Mouse (Mus musculus): Measurements from ENCODE around the gene Ngrn. TPM values are rescaled to one million over a fixed set of nuclear protein-coding genes. Genes with fewer than 3 reads are reported as not detected.
A peak's percentile ranks its signal among the peaks of the same experiment; 100 is the strongest.

Gene Ngrn
- polyA plus RNA-seq, 1 experiment from 2014 or later: 51.1 TPM

- DNase-seq (ENCODE audit: low spot score) (peak; percentile 97), ATAC-seq (replicated peaks; ENCODE audit: low FRiP score, low TSS enrichment, low read depth) (peak; percentile 85)
- Histone ChIP-seq H3K4me2 (ENCODE audit: low read length) (peak within 1 kb of the TSS; percentile 93), H3K27me3 (replicated peaks; ENCODE audit: control insufficient read depth, insufficient read depth, low read length) (no peaks in the 10 kb centered on the region), H3K9ac (ENCODE audit: low read length) (peak within 1 kb of the TSS; percentile 78), H3K27ac (ENCODE audit: low read depth) (no peak within 1 kb of the TSS), H3K4me1 (replicated peaks; ENCODE audit: control insufficient read depth, insufficient read depth, low read length) (peaks cover 4% of the 10 kb centered on the region), H3K9me3 (ENCODE audit: control insufficient read depth, low read length) (peaks cover under 1% of the 10 kb centered on the region; the same call in 1 of the 2 replicates), H3K4me3 (ENCODE audit: low read depth, low read length) (peak within 1 kb of the TSS; percentile 87), H3K36me3 (ENCODE audit: control insufficient read depth, insufficient read depth, low read length) (peaks cover 49% of the 10 kb centered on the region)
- 3% methylated on average over 21 of the region's 21 CpGs for WGBS
These were observed 8.1 kb downstream of the Ngrn start, which contains the start of gene Vps33b for GRCm38 (mm10) chr7:80268897-80269750. TSS of gene Vps33b (plus strand) at chr7:80269649.

- no peak overlapping the region for H3K27ac ChIP-seq (ENCODE audit: low read depth)
- H3K4me3 ChIP-seq (ENCODE audit: low read depth, low read length): peak overlapping the region; percentile 87
- peak overlapping the region; percentile 93 for H3K4me2 ChIP-seq (ENCODE audit: low read length)
- peaks cover 4% of the 10 kb centered on the region for H3K4me1 ChIP-seq (replicated peaks; ENCODE audit: control insufficient read depth, insufficient read depth, low read length)
- WGBS: 1% methylated on average over 23 of the region's 23 CpGs
- peaks cover 8% of the 10 kb centered on the region for H3K9me3 ChIP-seq (ENCODE audit: control insufficient read depth, low read length)
- ATAC-seq (replicated peaks; ENCODE audit: low FRiP score, low TSS enrichment, low read depth) (peak; percentile 45; the same call in 1 of the 2 replicates), DNase-seq (ENCODE audit: low spot score) (no peak)
- H3K36me3 ChIP-seq (ENCODE audit: control insufficient read depth, insufficient read depth, low read length): peaks cover 49% of the 10 kb centered on the region
- H3K27me3 ChIP-seq (replicated peaks; ENCODE audit: control insufficient read depth, insufficient read depth, low read length): no peaks in the 10 kb centered on the region
- peak overlapping the region; percentile 78 for H3K9ac ChIP-seq (ENCODE audit: low read length)
These were observed 8.8 kb downstream of the Ngrn start for GRCm38 (mm10) chr7:80269751-80270255.

GRCm38 (mm10) chr7:80273456-80273855 is 12.4 kb downstream of the Ngrn start:
- Histone ChIP-seq H3K9ac (ENCODE audit: low read length) (no peak overlapping the region), H3K4me1 (replicated peaks; ENCODE audit: control insufficient read depth, insufficient read depth, low read length) (peaks cover 4% of the 10 kb centered on the region), H3K27me3 (replicated peaks; ENCODE audit: control insufficient read depth, insufficient read depth, low read length) (no peaks in the 10 kb centered on the region), H3K36me3 (ENCODE audit: control insufficient read depth, insufficient read depth, low read length) (peaks cover 51% of the 10 kb centered on the region), H3K9me3 (ENCODE audit: control insufficient read depth, low read length) (peaks cover 12% of the 10 kb centered on the region), H3K4me3 (ENCODE audit: low read depth, low read length) (no peak overlapping the region), H3K27ac (ENCODE audit: low read depth) (no peak overlapping the region), H3K4me2 (ENCODE audit: low read length) (no peak overlapping the region)
- 89% methylated on average over 2 of the region's 2 CpGs for WGBS
- DNase-seq (ENCODE audit: low spot score) (no peak), ATAC-seq (replicated peaks; ENCODE audit: low FRiP score, low TSS enrichment, low read depth) (no peak)

GRCm38 (mm10) chr7:80276374-80276773 is 15.4 kb downstream of the Ngrn start:
- H3K9ac ChIP-seq (ENCODE audit: low read length): no peak overlapping the region
- ATAC-seq (replicated peaks; ENCODE audit: low FRiP score, low TSS enrichment, low read depth) (no peak), DNase-seq (ENCODE audit: low spot score) (no peak)
- no peak overlapping the region for H3K27ac ChIP-seq (ENCODE audit: low read depth)
- H3K9me3 ChIP-seq (ENCODE audit: control insufficient read depth, low read length): peaks cover 12% of the 10 kb centered on the region
- H3K4me2 ChIP-seq (ENCODE audit: low read length): no peak overlapping the region
- no peak overlapping the region for H3K4me3 ChIP-seq (ENCODE audit: low read depth, low read length)
- WGBS: 95% methylated on average over 4 of the region's 4 CpGs
- H3K36me3 ChIP-seq (ENCODE audit: control insufficient read depth, insufficient read depth, low read length): peaks cover 72% of the 10 kb centered on the region
- no peaks in the 10 kb centered on the region for H3K4me1 ChIP-seq (replicated peaks; ENCODE audit: control insufficient read depth, insufficient read depth, low read length)
- H3K27me3 ChIP-seq (replicated peaks; ENCODE audit: control insufficient read depth, insufficient read depth, low read length): no peaks in the 10 kb centered on the region

GRCm38 (mm10) chr7:80280032-80280431 is 19.0 kb downstream of the Ngrn start:
- 87% methylated on average over 10 of the region's 10 CpGs for WGBS
- Histone ChIP-seq H3K9ac (ENCODE audit: low read length) (no peak overlapping the region), H3K36me3 (ENCODE audit: control insufficient read depth, insufficient read depth, low read length) (peaks cover 69% of the 10 kb centered on the region), H3K27me3 (replicated peaks; ENCODE audit: control insufficient read depth, insufficient read depth, low read length) (no peaks in the 10 kb centered on the region), H3K9me3 (ENCODE audit: control insufficient read depth, low read length) (peaks cover 3% of the 10 kb centered on the region), H3K4me1 (replicated peaks; ENCODE audit: control insufficient read depth, insufficient read depth, low read length) (no peaks in the 10 kb centered on the region), H3K27ac (ENCODE audit: low read depth) (no peak overlapping the region), H3K4me3 (ENCODE audit: low read depth, low read length) (no peak overlapping the region), H3K4me2 (ENCODE audit: low read length) (no peak overlapping the region)
- DNase-seq (ENCODE audit: low spot score) (no peak), ATAC-seq (replicated peaks; ENCODE audit: low FRiP score, low TSS enrichment, low read depth) (no peak)

GRCm38 (mm10) chr7:80280998-80281397 is 20.0 kb downstream of the Ngrn start:
- H3K4me2 ChIP-seq (ENCODE audit: low read length): no peak overlapping the region
- 93% methylated on average over 2 of the region's 2 CpGs for WGBS

GRCm38 (mm10) chr7:80281646-80282045 is 20.6 kb downstream of the Ngrn start:
- Histone ChIP-seq H3K4me3 (ENCODE audit: low read depth, low read length) (no peak overlapping the region), H3K27ac (ENCODE audit: low read depth) (no peak overlapping the region), H3K9me3 (ENCODE audit: control insufficient read depth, low read length) (no peaks in the 10 kb centered on the region), H3K27me3 (replicated peaks; ENCODE audit: control insufficient read depth, insufficient read depth, low read length) (no peaks in the 10 kb centered on the region), H3K4me2 (ENCODE audit: low read length) (no peak overlapping the region), H3K4me1 (replicated peaks; ENCODE audit: control insufficient read depth, insufficient read depth, low read length) (no peaks in the 10 kb centered on the region), H3K36me3 (ENCODE audit: control insufficient read depth, insufficient read depth, low read length) (peaks cover 71% of the 10 kb centered on the region), H3K9ac (ENCODE audit: low read length) (no peak overlapping the region)
- no peak for ATAC-seq (replicated peaks; ENCODE audit: low FRiP score, low TSS enrichment, low read depth)
- 90% methylated on average over 3 of the region's 3 CpGs for WGBS
- no peak for DNase-seq (ENCODE audit: low spot score)

More at GRCm38 (mm10) chr7:80280998-80281397, 20.0 kb downstream of the Ngrn start:
- Histone ChIP-seq H3K4me3 (ENCODE audit: low read depth, low read length) (no peak overlapping the region), H3K27ac (ENCODE audit: low read depth) (no peak overlapping the region), H3K4me1 (replicated peaks; ENCODE audit: control insufficient read depth, insufficient read depth, low read length) (no peaks in the 10 kb centered on the region), H3K9ac (ENCODE audit: low read length) (no peak overlapping the region), H3K9me3 (ENCODE audit: control insufficient read depth, low read length) (no peaks in the 10 kb centered on the region), H3K36me3 (ENCODE audit: control insufficient read depth, insufficient read depth, low read length) (peaks cover 71% of the 10 kb centered on the region), H3K27me3 (replicated peaks; ENCODE audit: control insufficient read depth, insufficient read depth, low read length) (no peaks in the 10 kb centered on the region)
- DNase-seq (ENCODE audit: low spot score): no peak
- no peak for ATAC-seq (replicated peaks; ENCODE audit: low FRiP score, low TSS enrichment, low read depth)

- no peak overlapping the region for H3K9ac ChIP-seq (ENCODE audit: low read length)
- no peak overlapping the region for H3K4me2 ChIP-seq (ENCODE audit: low read length)
- H3K9me3 ChIP-seq (ENCODE audit: control insufficient read depth, low read length): no peaks in the 10 kb centered on the region
- no peak for ATAC-seq (replicated peaks; ENCODE audit: low FRiP score, low TSS enrichment, low read depth)
- no peaks in the 10 kb centered on the region for H3K27me3 ChIP-seq (replicated peaks; ENCODE audit: control insufficient read depth, insufficient read depth, low read length)
- no peak overlapping the region for H3K27ac ChIP-seq (ENCODE audit: low read depth)
- DNase-seq (ENCODE audit: low spot score): no peak
- WGBS: 85% methylated on average over 3 of the region's 3 CpGs
- H3K4me3 ChIP-seq (ENCODE audit: low read depth, low read length): no peak overlapping the region
- peaks cover 76% of the 10 kb centered on the region for H3K36me3 ChIP-seq (ENCODE audit: control insufficient read depth, insufficient read depth, low read length)
- no peaks in the 10 kb centered on the region for H3K4me1 ChIP-seq (replicated peaks; ENCODE audit: control insufficient read depth, insufficient read depth, low read length)
These were observed 22.4 kb downstream of the Ngrn start for GRCm38 (mm10) chr7:80283226-80283918.
